Mouse (Mus musculus) Patski (cell line): ENCODE data around the gene Plet1. TPM values are rescaled to one million over a fixed set of nuclear protein-coding genes. Genes with fewer than 3 reads are reported as not detected.

Experiments
- ATAC-seq: fragments of 100-300 bp; one replicate; pipeline ENCODE4 v1.8.0; 2021
- CTCF ChIA-PET: fragments of 350-600 bp; sonication (Branson Sonifier 250); formaldehyde crosslinking; loops from one replicate; lab custom pipeline; 2022; ENCODE audit warnings: inconsistent platforms; lab: Charles Lee
- POLR2A ChIA-PET: fragments of 350-600 bp; sonication (Branson Sonifier 250); formaldehyde crosslinking; loops from one replicate; lab custom pipeline; 2022; ENCODE audit warnings: antibody characterized with exemption, inconsistent platforms; lab: Charles Lee
- DNase-seq: peaks from one replicate; pipeline ENCODE4 v3.0.0-alpha.2; 2011; ENCODE audit warnings: low read depth, low spot score
- H3K27me3 ChIP-seq: fragments of 371-371 bp; one replicate; pipeline ENCODE4 v1.5.1; 2021
- CTCF ChIP-seq: fragments of 100-300 bp; IDR thresholded peaks from one replicate; pipeline ENCODE4 v1.5.1; 2021
- in situ Hi-C: fragments of 300-500 bp; cut with MboI; formaldehyde crosslinking; loops from 3 replicates; pipeline ENCODE4 v1.11.1; 2018; ENCODE audit warnings: low pct_unique_long_range_greater_than_20kb, mixed read lengths
- polyA plus RNA-seq: library from polyadenylated mRNA; unstranded; gene quantifications from one replicate; pipeline ENCODE4 v1.2.3, GENCODE M21; 2021

Gene Plet1
- polyA plus RNA-seq: 0.08 TPM

DNA sequence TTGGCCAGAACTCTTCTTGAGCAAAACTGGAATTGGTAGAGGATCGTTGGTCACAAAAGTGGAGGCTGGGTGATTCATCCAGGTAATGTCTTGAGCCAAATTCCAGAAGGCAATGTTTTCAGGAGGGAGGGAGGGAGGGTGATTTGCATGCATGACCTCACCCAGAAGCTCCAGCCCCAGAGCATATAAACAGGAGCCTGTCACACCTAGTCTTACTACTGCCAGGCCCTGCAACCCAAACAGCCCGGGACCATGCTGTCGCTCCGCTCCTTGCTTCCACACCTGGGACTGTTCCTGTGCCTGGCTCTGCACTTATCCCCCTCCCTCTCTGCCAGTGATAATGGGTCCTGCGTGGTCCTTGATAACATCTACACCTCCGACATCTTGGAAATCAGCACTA, at the start of gene Plet1:
TSS of gene Plet1 (plus strand) at position 215 of the 400 bp plus-strand sequence.
- TF ChIP-seq CTCF: no peak
- DNase-seq (no peak), ATAC-seq (no peak)
- POLR2A ChIA-PET: no interaction called here
- CTCF ChIA-PET: interaction anchor here (1.4 kb wide), 1 partner anchor 34 kb away, joined by 6 read pairs; the partner anchor contains the start of gene Pts
- no peaks in the 10 kb centered on the region for H3K27me3 ChIP-seq
- in situ Hi-C loops: no loop called here

DNA sequence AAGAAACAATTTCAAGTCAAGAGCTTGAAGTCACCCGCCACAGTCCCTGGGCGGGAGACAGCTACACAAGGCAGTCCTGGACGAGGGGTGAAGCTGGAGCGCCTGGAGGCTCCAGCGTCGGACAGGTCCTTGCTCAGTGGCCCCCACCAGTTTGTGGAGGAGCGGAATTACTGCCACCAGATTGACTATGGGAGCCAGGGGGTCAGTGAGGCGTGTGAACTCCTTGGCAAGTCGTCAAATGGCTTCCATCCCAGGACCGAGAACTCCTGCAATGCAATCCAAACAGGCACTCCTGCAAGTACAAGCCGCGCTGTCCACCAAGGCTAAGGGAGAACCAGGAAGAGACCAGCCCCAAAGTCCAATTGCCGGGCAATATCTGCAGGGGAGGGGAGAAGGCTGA, 45.3 kb upstream of the Plet1 start:
- in situ Hi-C loops: no loop called here
- TF ChIP-seq CTCF: no peak
- ATAC-seq (peak; percentile 39), DNase-seq (peak; percentile 69)
- POLR2A ChIA-PET: no interaction called here
- CTCF ChIA-PET: interaction anchor here (1.0 to 3.5 kb wide), 3 partner anchors 11 to 955 kb away, joined by 3 to 15 read pairs (median 13); partner anchors contain the start of gene Pts
- H3K27me3 ChIP-seq: no peaks in the 10 kb centered on the region

DNA sequence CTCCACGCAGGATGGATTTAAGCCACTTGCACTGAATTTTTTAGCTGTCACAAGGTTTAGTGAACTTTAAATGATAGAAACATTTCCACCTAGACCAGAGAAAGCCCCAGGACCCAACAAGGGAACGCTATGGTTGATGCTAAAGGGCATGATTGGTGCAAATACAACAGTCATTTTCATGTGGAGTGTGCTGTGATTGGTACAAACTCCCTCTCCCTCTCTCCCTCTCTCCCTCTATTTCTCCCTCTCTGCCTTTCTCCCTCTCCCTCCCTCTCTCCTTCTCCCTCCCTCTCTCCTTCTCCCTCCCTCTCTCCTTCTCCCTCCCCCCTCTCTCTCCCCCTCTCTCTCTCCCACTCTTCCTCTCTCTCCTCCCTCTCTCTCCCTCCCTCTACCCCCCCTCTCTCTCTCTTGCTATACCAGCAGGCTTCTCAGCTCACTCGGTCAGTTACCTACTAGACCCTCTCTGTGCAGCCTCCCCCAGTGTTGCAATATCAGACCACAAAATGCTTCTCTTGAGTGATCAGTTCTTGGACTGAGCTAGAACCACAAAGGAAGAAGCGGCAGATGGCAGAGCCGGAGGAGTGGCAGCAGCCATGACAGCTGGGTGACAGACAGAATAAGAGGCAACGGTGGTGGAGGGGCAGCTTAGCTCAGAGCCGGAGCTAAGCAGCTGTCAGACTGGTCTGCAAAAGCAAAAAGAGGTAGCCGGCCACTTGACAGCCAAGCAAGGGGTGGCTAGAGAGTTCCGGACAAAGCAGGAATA, 42.7 kb upstream of the Plet1 start:
- ChIA-PET CTCF (interaction anchor here (1.0 to 3.2 kb wide), 9 partner anchors 8 to 142 kb away, joined by 3 to 36 read pairs (median 6); partner anchors contain the start of gene Pts), POLR2A (interaction anchor here (0.6 kb wide), 1 partner anchor 181 kb away, joined by 4 read pairs; no protein-coding TSS in a partner anchor)
- in situ Hi-C loops: no loop called here
- no peaks in the 10 kb centered on the region for H3K27me3 ChIP-seq
- no peak for ATAC-seq
- DNase-seq: no peak
- TF ChIP-seq CTCF: no peak

DNA sequence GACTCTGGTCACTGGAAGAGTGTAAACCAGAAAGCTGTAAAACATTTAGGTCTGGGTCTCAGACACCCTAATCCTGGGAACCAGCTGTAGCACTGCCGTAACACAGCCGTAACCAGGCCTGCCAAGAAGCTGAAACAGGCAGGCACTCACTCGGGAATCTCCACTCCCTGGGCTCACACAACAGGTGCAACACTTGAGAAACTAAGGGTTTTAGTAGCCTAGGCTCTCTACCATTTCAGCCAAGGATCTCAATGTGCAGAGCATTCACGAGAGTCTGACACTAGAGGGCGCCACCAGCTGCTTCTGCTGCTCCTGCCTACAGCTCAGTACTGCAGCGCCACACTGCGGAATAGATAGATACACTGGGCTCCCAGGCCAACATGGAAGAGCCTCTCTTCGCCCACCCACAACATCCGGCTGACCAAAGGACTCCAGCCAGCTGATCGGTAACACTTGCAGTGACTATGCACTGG, 42.0 kb upstream of the Plet1 start:
- in situ Hi-C loops: no loop called here
- ChIA-PET CTCF (interaction anchor here (0.5 to 3.2 kb wide), 11 partner anchors 9 to 1469 kb away, joined by 3 to 36 read pairs (median 4); partner anchors contain the start of gene Pts), POLR2A (interaction anchor here (0.6 kb wide), 1 partner anchor 180 kb away, joined by 4 read pairs; no protein-coding TSS in a partner anchor)
- H3K27me3 ChIP-seq: no peaks in the 10 kb centered on the region
- DNase-seq (no peak), ATAC-seq (peak; percentile 51)
- peak; percentile 99 for TF ChIP-seq CTCF

DNA sequence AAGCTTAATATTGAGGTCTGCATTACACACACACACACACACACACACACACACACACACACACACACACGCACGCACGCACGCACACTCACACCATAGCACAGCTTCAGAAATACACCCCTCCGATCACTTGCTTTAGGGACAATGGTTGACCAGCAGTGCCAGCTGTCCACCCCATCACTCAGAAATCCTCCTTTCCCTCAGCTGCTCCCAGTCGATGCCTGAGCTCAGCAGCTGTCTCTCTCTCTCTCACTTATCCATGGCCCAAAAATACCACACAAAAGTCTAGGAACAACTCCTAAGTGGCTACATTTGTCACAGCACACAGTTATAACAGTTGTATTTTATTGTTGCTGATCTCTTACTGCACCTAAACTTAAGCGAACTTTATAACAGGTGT, 36.7 kb upstream of the Plet1 start:
- no peaks in the 10 kb centered on the region for H3K27me3 ChIP-seq
- ChIA-PET CTCF (interaction anchor here (0.8 to 1.6 kb wide), 3 partner anchors 11 to 71 kb away, joined by 3 to 8 read pairs (median 3); partner anchors contain the start of gene Pts), POLR2A (no interaction called here)
- no peak for TF ChIP-seq CTCF
- DNase-seq: no peak
- no peak for ATAC-seq
- in situ Hi-C loops: loop anchor here (5.0 kb wide), 2 partner anchors 70 to 140 kb away; partner anchors contain the start of gene Pts

DNA sequence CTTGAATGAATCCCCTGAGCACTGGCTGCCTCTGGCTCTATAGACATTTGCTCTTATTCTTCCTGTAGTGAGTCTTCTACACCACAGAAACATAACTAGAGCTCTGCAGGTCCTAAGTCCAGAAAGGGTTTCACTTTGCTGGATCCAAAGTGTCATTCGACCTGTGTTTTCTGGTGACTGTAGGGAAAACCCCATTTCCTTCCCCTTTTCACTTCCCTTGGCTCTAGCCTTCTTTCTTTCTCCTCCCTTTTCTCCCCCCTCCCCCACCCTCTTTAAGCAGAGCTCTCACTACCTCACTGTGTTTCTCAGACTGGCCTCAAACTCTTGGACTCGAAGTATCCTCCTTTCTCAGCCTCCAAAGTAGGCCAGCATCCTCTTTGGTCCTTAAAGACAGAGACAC, 34.8 kb upstream of the Plet1 start:
- H3K27me3 ChIP-seq: no peaks in the 10 kb centered on the region
- ChIA-PET POLR2A (no interaction called here), CTCF (interaction anchor here (1.2 to 7.4 kb wide), 2 partner anchors 16 to 69 kb away, joined by 3 to 69 read pairs; partner anchors contain the start of gene Pts)
- in situ Hi-C loops: loop anchor here (5.0 kb wide), 2 partner anchors 68 to 138 kb away; partner anchors contain the start of gene Pts
- no peak for TF ChIP-seq CTCF
- DNase-seq: no peak
- ATAC-seq: no peak

DNA sequence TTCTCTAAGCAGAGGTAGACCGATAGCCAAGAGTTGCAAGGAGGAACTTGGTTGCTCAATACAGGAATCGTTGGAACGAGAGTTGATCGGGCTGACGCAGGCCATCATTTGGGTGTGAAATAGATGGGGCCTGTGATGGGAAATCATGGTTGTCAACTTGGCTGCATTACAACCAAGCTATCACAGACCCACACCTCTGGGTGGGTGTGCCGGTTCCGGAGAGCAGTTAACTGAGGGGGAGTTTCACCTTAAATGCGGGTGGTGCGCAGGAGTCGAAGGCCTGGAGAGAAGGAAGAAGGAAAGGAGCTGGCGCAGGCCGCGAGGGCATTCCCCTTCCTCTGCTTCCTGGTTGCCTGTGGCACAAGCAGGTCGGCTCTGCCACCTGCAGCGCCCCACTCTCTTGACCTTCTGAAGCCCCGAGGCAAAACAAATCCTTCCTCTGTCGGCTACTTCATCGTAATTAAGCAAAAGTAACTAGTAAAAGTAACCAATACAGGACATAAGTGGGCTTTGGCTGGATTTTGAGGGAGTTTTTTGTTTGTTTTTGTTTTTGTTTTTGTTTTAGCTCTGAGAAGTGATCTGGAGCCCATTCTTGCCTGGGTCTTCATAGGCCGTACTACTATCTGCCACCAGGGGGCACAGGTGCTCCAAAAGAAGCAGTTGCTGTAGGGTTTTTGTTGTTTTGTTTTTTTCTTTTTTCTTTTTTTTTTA, 31.7 kb upstream of the Plet1 start:
- ATAC-seq: no peak
- POLR2A ChIA-PET: interaction anchor here (1.5 kb wide), 1 partner anchor 66 kb away, joined by 4 read pairs; the partner anchor contains the start of gene Pts
- TF ChIP-seq CTCF: peak; percentile 92

DNA sequence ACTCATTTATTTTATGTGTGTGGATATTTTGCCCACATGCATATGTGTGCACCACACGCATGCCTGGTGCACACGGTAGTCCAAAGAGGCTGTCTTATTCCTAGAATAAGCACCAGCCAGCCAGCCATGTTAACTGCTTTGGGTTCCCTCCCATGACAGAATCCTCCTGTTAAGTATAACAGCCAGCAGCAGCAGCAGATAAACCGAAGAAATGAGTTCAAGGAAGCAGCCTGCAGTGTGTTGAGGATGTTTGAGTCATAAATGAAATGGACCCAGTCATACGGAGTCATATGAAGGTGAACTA, 31.2 kb upstream of the Plet1 start:
- no peaks in the 10 kb centered on the region for H3K27me3 ChIP-seq
- ChIA-PET CTCF (interaction anchor here (0.7 to 7.4 kb wide), 9 partner anchors 11 to 971 kb away, joined by 3 to 69 read pairs (median 4); partner anchors contain the start of gene Pts), POLR2A (interaction anchor here (1.5 kb wide), 1 partner anchor 65 kb away, joined by 4 read pairs; the partner anchor contains the start of gene Pts)
- in situ Hi-C loops: no loop called here
- no peak for TF ChIP-seq CTCF
- ATAC-seq (no peak), DNase-seq (no peak)

More for the DNA sequence above, 31.7 kb upstream of the Plet1 start:
- DNase-seq: no peak
- no peaks in the 10 kb centered on the region for H3K27me3 ChIP-seq
- CTCF ChIA-PET: interaction anchor here (0.7 to 7.4 kb wide), 9 partner anchors 10 to 970 kb away, joined by 3 to 69 read pairs (median 4); partner anchors contain the start of gene Pts
- in situ Hi-C loops: no loop called here

DNA sequence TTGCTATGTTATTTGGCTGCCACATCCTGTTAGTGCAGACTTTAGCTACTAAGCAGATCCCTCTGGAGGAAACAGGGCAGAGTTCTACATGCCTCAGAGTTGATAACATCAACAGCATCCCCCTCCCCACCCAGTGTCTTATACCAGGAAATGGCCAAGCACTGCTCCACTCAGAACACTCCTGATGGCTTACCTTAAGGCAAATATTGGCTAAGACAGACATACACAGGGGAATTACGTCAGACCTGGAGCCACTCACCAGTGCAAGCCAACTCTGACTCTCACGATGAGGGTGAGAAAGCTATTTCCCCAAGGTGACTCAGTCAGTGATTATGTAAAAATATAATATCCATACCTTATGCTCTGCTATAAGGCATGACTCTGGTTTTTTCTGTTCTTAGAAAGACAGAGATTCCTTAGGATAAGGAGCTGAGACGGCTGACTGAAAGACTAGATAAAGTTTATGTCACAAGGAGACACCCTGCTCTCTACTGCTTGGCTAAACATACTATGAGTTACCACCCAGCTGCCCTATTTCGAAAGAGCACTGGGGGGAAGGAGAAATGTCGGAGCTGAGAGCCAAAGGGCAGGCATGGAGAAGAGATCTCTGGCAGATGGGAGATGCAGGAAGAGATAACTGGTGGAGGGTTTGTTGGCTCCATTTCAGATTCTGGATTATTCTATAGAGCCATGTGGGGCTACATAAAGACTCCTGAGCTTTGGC, 23.8 kb upstream of the Plet1 start:
- no peak for TF ChIP-seq CTCF
- ATAC-seq (no peak), DNase-seq (no peak)
- ChIA-PET CTCF (interaction anchor here (1.2 to 1.6 kb wide), 3 partner anchors 11 to 48 kb away, joined by 3 to 4 read pairs (median 3); no protein-coding TSS in a partner anchor), POLR2A (no interaction called here)
- no peaks in the 10 kb centered on the region for H3K27me3 ChIP-seq
- in situ Hi-C loops: no loop called here
